Mouse (Mus musculus) left cerebral cortex, adult 8-10 months (tissue): ENCODE results near the gene Gbe1. TPM values are rescaled to one million over a fixed set of nuclear protein-coding genes. Genes with fewer than 3 reads are reported as not detected.

Experiments
- DNase-seq, 2 experiments: peaks; one replicate each; pipeline ENCODE4 v3.0.0; 2022; ENCODE audit warnings: low spot score in 2 of 2
- total RNA-seq, 4 experiments: library from RNA; stranded (reverse); gene quantifications; 2 replicates each; pipeline ENCODE4 v1.2.4; 2022

Gene Gbe1
- total RNA-seq, 4 experiments from 2014 or later: 10.5 to 11.7 (median 10.7) TPM

DNA sequence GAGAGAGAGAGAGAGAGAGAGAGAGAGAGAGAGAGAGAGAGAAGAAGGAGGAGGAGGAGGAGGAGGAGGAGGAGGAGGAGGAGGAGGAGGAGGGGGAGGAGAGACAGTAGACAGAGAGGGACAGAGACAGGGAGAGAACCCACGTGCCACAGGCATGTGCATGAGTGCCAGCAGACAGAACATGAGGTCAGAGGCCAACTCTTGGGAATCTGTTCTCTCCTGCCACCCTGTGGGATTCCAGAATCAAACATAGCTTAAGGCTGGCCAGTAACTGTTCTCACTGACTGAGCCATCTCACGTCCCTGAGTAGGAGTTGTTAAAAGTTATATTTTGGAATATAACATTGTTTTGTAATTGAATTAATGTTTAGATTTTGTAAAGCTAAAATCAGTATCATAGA, 39.3 kb downstream of the Gbe1 start:
- DNase-seq: no peak

DNA sequence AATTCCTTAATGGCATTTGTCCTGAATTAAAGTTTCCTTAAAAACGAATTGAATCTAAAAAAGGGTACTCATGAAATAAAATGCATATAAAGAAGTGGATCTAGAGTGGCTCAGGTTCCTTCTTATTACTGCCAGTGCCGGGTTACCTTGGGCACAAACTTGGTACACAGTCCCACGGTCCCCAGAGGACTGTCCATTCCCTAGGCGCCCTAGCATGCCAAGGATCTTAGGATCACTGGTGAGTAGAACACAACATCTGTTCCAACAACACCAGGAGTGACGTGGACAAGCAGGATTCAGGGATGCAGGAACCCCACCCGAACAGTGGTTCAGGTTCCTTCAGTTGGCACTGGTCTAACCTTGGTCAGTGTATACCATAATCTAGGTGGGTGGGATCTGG, 44.6 kb downstream of the Gbe1 start:
- no peak for DNase-seq

DNA sequence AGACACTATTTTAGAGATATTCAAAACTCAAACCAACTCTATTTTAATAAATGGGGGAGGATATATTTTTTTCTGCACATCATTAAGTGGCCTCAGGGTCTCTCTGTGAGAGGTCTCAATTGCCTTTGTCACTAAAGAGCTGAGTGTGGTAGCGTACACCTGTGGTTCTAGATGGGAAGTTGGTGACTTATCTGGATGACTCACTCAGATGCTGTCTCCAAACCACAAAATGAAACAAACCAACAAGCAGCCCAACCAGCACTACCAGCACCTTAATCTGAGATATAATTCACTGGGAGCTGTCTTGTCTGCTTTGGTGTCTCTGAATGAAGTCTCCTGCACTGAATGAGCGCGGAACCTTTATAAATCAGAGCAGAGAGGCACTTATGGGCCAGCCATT, 51.5 kb downstream of the Gbe1 start:
- no peak for DNase-seq

DNA sequence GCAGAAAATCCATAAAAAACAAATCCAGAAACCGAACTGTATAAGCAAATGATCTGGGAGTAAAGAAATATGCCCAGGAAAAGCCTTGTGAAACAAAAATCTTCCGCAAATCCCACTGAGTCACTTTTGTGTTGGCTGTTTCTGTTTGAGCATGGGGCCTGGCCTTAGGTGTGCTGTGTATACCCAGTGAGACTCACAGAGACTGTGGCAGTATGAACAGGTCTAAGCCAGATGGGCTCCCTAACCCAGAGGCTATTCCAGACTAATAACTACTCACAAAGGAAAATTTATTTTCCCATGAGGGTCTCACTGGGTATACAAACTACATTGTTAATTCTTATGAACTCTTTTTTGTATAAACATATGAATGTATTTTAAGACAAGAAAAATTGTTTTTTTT, 67.3 kb downstream of the Gbe1 start:
- DNase-seq: no peak

DNA sequence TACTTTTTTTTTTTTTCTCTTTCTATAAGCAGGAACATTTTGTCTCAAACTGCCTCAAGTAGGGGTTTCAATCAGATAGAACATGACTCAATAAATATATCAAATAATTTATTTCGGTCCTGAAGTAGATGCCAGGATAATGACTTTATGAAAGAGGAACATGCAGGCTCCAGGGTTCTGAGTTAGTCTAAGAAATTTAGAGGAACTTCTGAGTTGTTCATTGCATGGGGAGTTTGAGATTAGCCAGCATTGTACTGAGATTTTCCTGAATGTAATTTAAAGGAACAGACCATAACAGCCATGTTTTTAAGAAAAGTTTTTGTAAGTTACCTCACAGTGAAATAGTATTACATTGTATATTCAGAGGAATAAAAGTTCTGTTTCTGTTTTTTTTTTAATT, 71.7 kb downstream of the Gbe1 start:
- DNase-seq: no peak

DNA sequence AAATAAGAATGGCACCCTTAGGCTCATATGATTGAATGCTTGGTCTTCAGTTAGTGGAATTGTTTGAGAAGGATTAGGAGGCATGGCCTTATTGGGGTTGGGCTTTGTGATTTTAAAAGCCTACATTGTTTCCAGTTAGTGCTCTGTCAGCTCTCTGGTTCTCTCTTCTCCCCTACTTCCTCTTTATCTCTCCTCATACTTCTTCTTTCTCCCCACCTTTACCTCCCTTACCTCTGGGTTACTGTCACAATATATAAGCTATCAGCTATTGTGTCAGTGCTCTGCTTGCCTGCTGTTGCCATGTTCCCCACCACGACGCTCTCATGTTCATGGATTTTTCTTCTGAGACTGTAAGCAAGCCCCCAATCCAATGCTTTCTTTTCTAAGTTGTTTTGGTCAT, 73.6 kb downstream of the Gbe1 start:
- DNase-seq: no peak

DNA sequence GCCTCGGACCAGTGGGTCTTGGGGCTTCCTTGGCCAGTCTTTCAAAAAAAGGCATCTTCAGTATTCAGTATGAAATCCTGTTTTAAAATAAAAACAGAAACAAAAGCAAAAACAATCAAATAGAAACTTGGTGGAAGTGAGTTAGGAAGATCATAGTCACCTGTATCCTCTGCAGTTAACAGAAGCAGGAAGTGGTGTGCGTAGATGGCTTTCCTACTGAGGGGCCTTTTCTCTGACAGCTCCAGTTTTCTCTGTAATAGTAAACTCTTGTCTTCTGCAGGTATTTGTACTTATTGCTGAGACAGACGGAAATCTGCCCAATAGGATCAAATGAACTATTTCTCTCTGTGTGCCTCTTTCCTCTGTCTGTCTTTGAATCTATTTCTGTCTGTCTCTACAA, 81.5 kb downstream of the Gbe1 start:
- DNase-seq: no peak

DNA sequence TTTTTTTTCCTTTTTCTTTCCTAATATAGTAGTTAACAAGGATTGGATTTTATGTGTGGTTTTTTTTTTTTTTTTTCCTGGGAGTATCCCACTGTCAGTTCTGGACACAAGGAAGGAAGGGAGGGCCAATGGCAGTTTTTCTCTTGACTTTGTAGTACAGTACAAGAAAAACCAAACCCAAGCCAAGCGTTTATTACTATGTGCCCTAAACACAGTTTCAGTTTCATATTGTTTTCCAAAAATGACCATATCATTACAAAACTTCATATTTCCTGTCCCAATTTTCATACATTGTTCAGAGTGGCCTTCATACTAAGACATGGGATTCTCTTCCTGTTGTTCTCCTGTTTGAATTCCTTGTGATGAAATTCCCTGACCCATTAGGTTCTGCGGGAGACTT, 94.0 kb downstream of the Gbe1 start:
- DNase-seq: no peak

DNA sequence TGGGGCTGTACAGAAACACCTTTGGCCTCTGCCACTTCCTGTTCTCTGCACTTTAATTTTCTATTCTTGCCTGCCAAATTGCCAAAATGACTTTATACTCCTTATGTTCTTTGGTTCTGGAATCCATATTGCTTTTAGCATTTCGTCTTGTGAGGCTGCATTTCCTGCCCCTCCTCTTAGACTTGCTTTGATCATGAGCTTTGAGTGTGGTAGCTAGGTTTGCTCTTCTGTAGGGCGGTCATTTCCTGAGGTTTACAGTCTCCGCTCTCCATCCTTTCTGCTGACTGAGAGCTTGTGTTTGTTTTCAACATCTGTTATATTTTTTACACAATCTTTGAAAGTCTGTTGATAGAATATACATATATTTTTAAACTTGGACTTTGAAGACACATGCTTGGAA, 107.3 kb downstream of the Gbe1 start:
- DNase-seq: no peak

DNA sequence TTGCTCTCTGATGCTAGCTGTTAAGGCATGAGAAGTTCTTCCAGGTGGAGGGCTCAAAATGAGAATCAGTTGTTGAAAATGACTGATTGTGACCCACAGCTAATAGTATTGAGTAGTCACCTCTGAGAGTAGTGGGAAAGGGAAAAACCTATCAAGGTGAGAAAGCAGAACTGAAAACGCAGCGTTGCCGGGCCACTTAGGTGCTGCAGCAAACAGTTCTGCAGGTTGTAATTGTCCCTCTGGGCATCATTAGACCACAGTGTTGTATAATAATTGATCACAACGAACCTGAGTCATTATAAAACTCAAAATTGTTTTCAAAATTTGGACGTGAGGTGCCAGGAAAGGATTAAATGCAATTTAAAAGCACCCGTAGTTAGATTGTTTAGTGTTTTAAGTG, 135.8 kb downstream of the Gbe1 start:
- DNase-seq: no peak

DNA sequence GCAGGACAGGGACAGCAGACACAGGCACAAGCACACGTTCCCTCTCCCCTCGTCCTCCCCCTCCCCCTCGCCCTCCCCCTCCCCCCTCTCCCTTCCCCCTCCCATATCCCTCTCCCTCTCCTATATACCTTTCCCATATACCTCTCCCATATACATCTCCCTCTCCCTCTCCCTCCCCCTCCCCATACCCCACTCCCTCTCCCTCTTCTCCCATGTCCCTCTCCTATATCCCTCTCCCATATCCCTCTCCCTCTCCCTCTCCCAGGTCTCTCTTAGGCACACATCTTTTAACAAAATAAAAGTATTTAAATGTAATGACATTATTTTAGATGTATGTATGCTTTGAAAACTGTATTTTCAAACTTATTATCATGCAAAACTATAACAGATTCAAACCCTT, 161.8 kb downstream of the Gbe1 start:
- DNase-seq: no peak

DNA sequence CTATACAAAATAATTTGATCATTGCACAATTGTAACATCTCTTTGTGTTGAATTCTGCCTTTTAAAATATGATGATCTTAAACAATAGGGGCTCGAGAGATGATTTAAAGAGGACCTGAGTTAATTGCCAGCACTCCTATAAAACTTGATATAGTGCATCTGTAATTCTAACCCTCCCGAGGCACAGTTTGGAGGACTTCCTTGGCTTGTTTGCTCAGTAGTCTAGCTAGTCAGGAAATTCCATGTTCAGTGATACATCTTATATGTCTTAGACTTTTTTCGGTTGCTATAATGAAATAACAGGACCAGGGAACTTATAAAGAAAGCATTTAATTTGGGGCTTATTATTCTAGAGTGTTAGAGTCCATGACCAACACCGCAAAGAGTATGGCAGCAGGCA, 162.4 kb downstream of the Gbe1 start:
- DNase-seq: no peak

DNA sequence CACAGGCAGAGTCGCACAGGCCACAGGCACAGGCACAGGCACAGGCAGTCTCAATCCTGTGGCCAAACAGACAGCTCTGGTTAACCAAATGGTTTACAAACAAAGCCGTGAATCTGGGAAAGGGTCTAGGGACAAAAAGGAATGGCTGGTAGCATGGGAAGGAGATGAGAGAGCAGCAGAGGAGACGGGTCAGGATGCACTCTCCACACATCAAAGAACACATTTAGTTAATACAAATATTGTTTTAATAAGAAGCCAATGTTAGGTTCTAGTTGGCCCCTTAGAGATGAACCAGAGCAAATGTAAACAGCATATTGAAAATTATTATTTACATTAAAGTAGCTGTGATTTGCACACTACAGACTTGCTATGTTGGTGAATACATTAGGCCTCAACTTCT, 166.7 kb downstream of the Gbe1 start:
- no peak for DNase-seq

DNA sequence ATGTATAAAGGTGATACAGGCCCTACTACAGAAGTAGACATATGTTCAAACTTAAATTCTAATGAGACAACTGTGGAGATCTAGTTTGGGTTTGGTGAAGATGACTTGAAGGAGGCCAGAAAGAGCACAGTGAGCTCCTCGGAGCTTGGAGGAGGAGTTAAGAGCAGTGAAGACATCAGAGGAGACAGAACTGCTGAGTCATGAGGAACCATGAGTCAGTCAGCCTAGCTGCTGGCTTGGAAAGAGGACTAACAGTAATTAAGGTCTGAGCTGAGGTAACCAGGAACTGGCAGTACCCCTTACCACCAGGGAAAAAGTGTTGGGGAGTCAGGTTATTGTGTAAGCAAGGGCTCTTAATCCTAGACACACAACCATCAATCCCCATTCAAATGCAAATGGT, 192.7 kb downstream of the Gbe1 start:
- no peak for DNase-seq

DNA sequence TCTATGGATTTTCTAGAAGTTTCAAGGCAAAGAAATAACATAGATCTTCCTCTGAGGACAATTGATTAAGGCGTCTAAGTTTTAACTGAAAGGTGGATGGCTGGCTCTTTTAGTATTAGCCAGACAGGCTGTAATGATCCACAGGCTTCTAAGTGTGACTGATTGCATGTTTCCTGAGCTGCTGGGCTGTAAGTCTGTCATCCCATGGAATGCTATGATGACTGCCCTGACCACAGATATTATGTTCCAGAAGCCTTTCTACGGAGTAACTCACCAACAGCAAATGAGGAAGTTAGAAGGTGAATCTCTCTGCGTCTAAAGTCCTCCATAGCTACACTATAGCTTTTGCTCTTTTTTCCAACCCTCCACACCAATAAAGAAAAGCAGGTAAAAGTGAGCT, 197.2 kb downstream of the Gbe1 start:
- no peak for DNase-seq

DNA sequence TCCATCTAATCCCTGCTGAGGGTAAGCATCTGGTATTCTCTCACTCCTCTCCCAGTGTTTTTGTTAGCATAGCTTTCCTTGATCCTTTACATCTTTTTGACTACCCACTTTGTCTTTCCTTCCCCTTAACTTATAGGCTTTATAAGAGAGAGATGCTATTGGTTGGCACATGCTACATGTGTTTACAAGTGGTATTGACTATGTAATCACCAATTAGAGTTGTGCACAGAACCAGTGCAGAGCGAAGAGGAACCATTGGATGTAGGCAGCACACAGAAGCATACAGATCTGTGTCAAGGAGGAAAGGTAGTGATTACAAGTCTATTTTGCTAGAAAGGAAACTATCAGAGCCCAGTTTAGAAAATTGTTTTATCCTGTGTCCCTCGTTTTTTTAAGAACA, 209.1 kb downstream of the Gbe1 start:
- no peak for DNase-seq

DNA sequence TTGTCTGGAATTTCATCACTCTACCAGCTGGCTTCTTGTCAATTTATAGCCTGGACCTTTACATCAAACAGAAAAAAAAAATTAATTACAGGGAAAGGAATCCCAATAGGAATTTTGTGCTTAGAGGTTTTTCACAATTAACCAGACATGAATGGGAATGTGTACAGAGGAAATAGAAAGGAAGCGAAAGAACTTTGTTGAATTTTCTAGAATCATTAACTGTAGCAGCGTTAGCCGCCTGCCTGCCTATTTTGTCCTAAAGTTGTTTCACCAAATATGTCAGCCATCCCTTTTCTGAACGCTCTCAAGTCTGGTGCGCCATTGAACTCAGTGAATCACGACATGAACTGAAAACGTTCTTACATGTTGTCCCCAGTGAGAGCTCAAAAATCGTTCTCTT, 209.8 kb downstream of the Gbe1 start:
- no peak for DNase-seq

DNA sequence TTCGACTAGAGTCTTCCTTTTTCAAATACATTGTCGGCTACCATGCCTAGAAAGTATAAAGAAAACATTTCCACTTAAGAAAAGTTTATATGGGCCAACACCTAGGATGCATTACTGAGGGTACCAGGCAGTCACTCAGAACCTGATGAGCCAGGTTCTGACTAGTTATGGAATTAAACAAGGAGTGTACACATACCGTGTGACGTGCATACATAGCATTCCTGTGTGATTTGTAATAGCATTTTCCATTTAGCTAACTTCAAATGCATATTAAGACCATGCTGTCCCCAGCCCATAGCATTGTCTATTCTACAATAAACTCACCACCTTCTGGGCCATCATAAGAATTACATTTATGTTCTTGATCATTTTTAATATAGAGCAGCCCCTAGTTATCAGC, 210.5 kb downstream of the Gbe1 start:
- DNase-seq: no peak

DNA sequence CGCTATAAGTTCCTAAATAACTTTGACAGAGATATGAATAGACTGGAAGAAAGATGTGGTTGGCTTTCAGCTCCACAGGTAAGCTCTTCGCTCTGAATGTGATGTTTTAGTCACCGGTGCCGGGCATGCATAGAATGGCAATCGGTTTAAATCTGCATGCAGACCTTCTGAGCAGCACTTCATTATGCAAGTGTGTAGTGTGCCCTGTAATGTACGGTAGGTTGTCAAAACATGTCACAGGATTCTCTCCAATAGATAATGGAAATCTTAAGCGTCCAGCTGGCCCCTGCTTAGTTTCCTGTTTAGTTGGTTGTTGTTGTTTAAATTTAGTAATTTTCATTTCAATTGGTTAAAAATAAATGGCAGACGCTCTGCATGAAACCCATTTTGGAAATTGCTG, 213.5 kb downstream of the Gbe1 start:
- DNase-seq: no peak

DNA sequence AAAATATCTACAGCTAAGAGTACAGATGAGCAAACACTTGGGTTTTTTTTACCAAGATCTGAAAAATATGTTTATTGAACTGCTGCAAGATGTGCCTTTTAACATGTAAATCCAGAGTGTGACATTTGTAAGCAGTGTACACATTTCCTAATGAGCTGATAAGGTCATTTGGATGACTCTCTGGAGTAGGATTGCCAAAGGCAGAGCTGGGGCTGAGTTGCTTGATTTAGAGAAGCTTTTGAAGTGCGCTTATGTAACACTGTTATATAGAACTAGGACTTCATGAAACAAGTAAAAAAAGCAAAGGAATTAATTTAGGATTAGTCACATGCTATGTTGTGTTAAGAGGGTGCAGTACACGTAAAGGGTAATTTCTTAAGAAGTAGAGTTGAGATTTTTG, 221.5 kb downstream of the Gbe1 start:
- no peak for DNase-seq

DNA sequence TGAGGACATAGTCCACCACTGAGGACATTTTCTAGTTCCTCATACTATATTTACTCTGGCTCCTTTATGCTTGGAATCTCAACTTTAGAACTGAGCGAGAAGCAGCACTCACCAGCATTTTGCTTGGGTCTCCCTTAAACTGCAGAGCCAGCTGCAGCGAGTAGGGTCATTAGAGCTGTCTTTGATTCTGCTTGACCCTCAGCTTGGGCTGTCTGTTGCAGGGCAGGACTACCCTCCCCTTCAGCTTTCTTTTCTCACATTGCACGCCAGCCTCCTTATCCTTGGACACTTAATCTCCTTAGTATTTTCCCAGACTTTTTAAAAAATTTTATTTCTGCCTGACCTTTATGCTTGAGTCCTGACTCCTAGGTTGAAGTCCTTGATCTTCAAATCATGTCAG, 237.1 kb downstream of the Gbe1 start:
- DNase-seq: no peak

DNA sequence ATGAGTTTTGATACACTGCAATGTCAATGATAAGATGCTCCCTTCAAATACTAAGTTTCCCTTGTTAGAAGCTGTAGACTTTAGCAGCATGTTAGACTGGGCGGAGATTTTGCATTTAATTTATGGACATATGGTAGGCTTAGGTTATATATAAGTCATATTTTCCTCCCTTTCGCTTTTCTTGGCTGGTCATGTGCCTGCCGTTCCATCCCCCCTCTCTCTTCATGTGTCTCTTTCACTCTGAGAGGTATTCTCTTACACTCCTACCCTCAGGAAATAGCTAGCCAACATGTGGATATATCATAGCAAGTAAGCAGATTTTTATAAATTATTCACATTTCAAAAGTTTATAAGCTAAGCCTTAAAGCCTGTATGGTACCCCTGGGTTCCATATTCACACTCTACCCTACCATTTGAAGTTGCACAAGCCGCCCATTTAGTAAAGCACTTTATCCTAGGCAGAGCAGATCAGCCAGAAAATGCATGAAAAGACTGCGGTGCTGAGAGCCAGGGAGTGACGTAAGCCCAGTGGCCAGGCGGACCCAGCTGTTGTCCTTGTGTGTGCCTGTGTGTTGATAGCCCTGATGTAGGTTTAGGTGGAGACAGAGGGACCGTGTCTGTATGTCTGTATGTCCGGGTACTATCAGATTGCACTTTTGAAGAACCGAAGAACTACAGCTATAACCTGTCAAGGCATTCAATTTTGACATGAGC, 248.0 kb downstream of the Gbe1 start:
- no peak for DNase-seq

DNA sequence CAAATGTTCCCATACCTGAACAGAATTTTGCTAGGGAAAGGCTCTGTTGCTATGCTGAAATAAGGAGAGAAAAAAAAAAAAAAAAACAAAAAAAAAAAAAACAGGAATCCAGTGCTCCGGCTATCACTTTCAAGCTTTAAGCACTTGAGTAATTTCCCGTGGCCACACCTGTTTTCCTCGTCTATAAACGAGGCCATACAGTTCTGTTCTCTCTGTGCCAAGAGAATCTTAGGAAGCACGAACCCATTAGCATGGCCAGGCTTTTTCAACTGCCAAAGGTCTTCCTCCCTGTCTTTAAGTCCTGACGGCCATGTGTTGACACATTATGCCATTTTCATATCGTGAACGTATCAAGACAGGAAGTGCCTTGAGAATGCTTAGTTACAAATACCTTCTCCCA, 248.8 kb downstream of the Gbe1 start:
- no peak for DNase-seq

DNA sequence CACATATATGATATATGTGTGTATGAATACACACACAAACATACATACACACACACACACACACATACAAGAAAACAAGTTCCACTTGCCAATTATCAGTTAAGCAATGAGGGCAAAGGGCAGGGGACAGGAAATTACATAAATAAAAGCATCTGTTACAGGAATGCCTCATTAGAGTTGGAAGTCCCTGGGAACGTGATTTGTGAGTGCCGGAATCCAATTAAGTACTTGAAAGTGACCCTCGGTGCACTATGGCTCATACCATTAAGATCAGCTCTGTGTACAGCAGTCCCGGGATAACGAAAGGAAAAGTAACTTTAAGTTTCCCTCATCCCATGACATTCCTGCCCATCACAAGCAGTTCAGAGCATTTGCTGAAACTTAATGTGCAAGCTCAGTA, 249.7 kb downstream of the Gbe1 start:
- no peak for DNase-seq
